Mouse (Mus musculus): ENCODE measurements around the gene Mmab. TPM values are rescaled to one million over a fixed set of nuclear protein-coding genes. Genes with fewer than 3 reads are reported as not detected.

Gene Mmab
- total RNA-seq (2014; rRNA removed; ENCODE audit: low replicate concordance) (14.0 and 19.7 TPM in 2 replicates), polyA plus RNA-seq (2015; fragmentation: Nextera tagmentation; extraction: Ambion mirVana) (17.0 and 18.3 TPM in 2 replicates)

DNA sequence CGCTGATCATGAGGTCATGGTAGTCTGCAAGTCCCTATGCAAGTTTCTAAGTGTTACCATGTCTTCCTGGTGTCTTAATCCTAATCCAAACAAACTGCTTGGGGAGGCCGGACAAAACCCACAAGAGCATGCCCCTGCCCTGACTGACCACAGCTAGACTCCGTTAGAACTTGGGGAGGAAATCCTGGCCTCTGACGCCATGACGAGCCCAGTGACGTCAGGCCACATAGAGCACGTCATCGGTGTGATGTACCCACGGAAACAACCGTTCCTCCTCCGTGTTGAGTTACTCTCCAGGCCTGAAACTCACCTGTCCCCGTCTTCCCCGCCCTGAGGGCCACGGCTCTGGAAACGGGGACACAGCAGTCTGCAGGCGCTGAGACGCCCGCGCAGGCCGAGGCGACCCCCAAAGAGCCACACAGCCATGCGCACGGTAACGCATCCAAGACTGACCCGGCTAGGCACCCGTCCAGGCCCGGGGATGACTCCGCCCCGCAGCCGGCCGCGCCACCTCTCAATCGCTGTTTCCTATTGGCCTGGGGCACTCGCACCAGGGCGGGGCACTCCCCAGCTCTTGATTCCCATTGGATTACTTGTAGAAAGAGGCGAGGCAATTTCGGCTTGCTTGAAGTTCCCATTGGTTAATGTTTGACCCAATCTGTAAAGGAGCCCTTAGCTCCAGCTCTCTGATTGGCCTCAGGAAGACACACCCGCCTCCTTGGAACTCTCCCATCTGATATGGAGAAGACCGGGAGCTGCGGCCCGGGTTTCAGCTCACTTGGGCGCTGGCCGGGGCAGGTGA lies at the start of gene Mmab, which contains the start of gene Mvk:
Gene Mmab (minus strand): TSS at position 495 of the 802 bp plus-strand sequence.
Gene Mvk (plus strand): TSS at position 704 of the 802 bp plus-strand sequence.
- Histone ChIP-seq H3K4me1 (ENCODE audit: control insufficient read depth, insufficient read depth) (peaks cover 7% of the 10 kb centered on the region), H3K4me2 (ENCODE audit: low read depth, low read length) (peak within 1 kb of the TSS; percentile 75), H3K36me3 (replicated peaks; ENCODE audit: control insufficient read depth, insufficient read depth, low read length) (peaks cover 12% of the 10 kb centered on the region), H3K9ac (replicated peaks; ENCODE audit: low read depth, low read length) (peak within 1 kb of the TSS; percentile 42; the same call in 1 of the 2 replicates), H3K27me3 (ENCODE audit: control insufficient read depth, insufficient read depth, low read length) (no peaks in the 10 kb centered on the region), H3K9me3 (replicated peaks; ENCODE audit: control insufficient read depth, low read length) (no peaks in the 10 kb centered on the region), H3K27ac (ENCODE audit: low read depth) (peak within 1 kb of the TSS; percentile 49), H3K4me3 (ENCODE audit: low read depth, low read length) (peak within 1 kb of the TSS; percentile 66)
- no peak for TF ChIP-seq CTCF (IDR thresholded peaks at IDR 0.05; ENCODE audit: low read depth)
- peak; percentile 55; the same call in 1 of the 2 replicates for TF ChIP-seq EP300 (IDR thresholded peaks at IDR 0.05; ENCODE audit: low read depth)
- DNase-seq (ENCODE audit: low spot score) (peak; percentile 99), ATAC-seq (ENCODE audit: insufficient read depth, low read depth) (peak; percentile 99)
- WGBS = 2% methylated on average over 42 of the region's 43 CpGs

DNA sequence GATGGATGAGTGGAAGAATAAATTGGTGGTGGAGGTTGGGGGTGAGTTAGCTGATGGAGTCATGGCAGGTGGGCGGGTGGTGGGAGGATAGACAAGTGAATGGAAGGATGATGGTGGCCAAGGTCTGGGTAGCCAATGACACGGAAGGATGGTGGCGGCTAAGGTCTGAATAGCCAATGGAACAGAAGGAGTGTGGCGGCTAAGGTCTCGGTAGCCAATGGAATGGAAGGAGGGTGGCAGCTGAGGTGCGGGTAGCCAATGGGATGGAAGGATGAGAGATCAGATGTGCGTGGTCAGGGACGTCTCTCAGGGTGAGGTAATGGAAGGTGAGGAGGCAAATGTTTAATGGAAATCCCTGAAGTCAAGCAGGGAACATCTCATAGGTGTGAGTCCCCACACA lies 46.4 kb upstream of the Mmab start:
- H3K27me3 ChIP-seq (ENCODE audit: control insufficient read depth, insufficient read depth, low read length) = no peaks in the 10 kb centered on the region
- no peak for TF ChIP-seq CTCF (IDR thresholded peaks at IDR 0.05; ENCODE audit: low read depth)
- no peak for TF ChIP-seq EP300 (IDR thresholded peaks at IDR 0.05; ENCODE audit: low read depth)
- H3K36me3 ChIP-seq (replicated peaks; ENCODE audit: control insufficient read depth, insufficient read depth, low read length) = no peaks in the 10 kb centered on the region
- H3K4me2 ChIP-seq (ENCODE audit: low read depth, low read length) = no peak overlapping the region
- 86% methylated on average over 8 of the region's 8 CpGs for WGBS
- no peak overlapping the region for H3K27ac ChIP-seq (ENCODE audit: low read depth)
- no peaks in the 10 kb centered on the region for H3K9me3 ChIP-seq (replicated peaks; ENCODE audit: control insufficient read depth, low read length)
- no peak for ATAC-seq (ENCODE audit: insufficient read depth, low read depth)
- H3K4me1 ChIP-seq (ENCODE audit: control insufficient read depth, insufficient read depth) = no peaks in the 10 kb centered on the region
- H3K4me3 ChIP-seq (ENCODE audit: low read depth, low read length) = no peak overlapping the region
- no peak overlapping the region for H3K9ac ChIP-seq (replicated peaks; ENCODE audit: low read depth, low read length)
- no peak for DNase-seq (ENCODE audit: low spot score)

GRCm38 (mm10) chr5:114489570-114489969 lies 45.7 kb upstream of the Mmab start:
- no peaks in the 10 kb centered on the region for H3K27me3 ChIP-seq (ENCODE audit: control insufficient read depth, insufficient read depth, low read length)
- H3K9me3 ChIP-seq (replicated peaks; ENCODE audit: control insufficient read depth, low read length) = no peaks in the 10 kb centered on the region
- H3K4me3 ChIP-seq (ENCODE audit: low read depth, low read length) = no peak overlapping the region
- H3K4me1 ChIP-seq (ENCODE audit: control insufficient read depth, insufficient read depth) = no peaks in the 10 kb centered on the region
- no peak for DNase-seq (ENCODE audit: low spot score)
- H3K36me3 ChIP-seq (replicated peaks; ENCODE audit: control insufficient read depth, insufficient read depth, low read length) = no peaks in the 10 kb centered on the region
- WGBS = 83% methylated on average over 6 of the region's 6 CpGs
- H3K4me2 ChIP-seq (ENCODE audit: low read depth, low read length) = no peak overlapping the region
- no peak for ATAC-seq (ENCODE audit: insufficient read depth, low read depth)
- no peak overlapping the region for H3K27ac ChIP-seq (ENCODE audit: low read depth)
- H3K9ac ChIP-seq (replicated peaks; ENCODE audit: low read depth, low read length) = no peak overlapping the region
- TF ChIP-seq CTCF (IDR thresholded peaks at IDR 0.05; ENCODE audit: low read depth) = no peak
- no peak for TF ChIP-seq EP300 (IDR thresholded peaks at IDR 0.05; ENCODE audit: low read depth)

- Histone ChIP-seq H3K27me3 (ENCODE audit: control insufficient read depth, insufficient read depth, low read length) (no peaks in the 10 kb centered on the region), H3K36me3 (replicated peaks; ENCODE audit: control insufficient read depth, insufficient read depth, low read length) (no peaks in the 10 kb centered on the region), H3K4me3 (ENCODE audit: low read depth, low read length) (no peak overlapping the region), H3K9ac (replicated peaks; ENCODE audit: low read depth, low read length) (no peak overlapping the region), H3K4me1 (ENCODE audit: control insufficient read depth, insufficient read depth) (no peaks in the 10 kb centered on the region), H3K27ac (ENCODE audit: low read depth) (no peak overlapping the region), H3K4me2 (ENCODE audit: low read depth, low read length) (no peak overlapping the region), H3K9me3 (replicated peaks; ENCODE audit: control insufficient read depth, low read length) (no peaks in the 10 kb centered on the region)
- no peak for TF ChIP-seq EP300 (IDR thresholded peaks at IDR 0.05; ENCODE audit: low read depth)
- TF ChIP-seq CTCF (IDR thresholded peaks at IDR 0.05; ENCODE audit: low read depth) = no peak
- DNase-seq (ENCODE audit: low spot score) = no peak
- 70% methylated on average over 14 of the region's 14 CpGs for WGBS
- ATAC-seq (ENCODE audit: insufficient read depth, low read depth) = no peak
These were observed 41.8 kb upstream of the Mmab start for GRCm38 (mm10) chr5:114485685-114486084.

GRCm38 (mm10) chr5:114482587-114483011 lies 38.7 kb upstream of the Mmab start:
- DNase-seq (ENCODE audit: low spot score) (no peak), ATAC-seq (ENCODE audit: insufficient read depth, low read depth) (no peak)
- Histone ChIP-seq H3K27me3 (ENCODE audit: control insufficient read depth, insufficient read depth, low read length) (no peaks in the 10 kb centered on the region), H3K4me3 (ENCODE audit: low read depth, low read length) (no peak overlapping the region), H3K9me3 (replicated peaks; ENCODE audit: control insufficient read depth, low read length) (no peaks in the 10 kb centered on the region), H3K36me3 (replicated peaks; ENCODE audit: control insufficient read depth, insufficient read depth, low read length) (no peaks in the 10 kb centered on the region), H3K4me2 (ENCODE audit: low read depth, low read length) (no peak overlapping the region), H3K4me1 (ENCODE audit: control insufficient read depth, insufficient read depth) (no peaks in the 10 kb centered on the region), H3K27ac (ENCODE audit: low read depth) (no peak overlapping the region), H3K9ac (replicated peaks; ENCODE audit: low read depth, low read length) (no peak overlapping the region)
- WGBS = 26% methylated on average over 14 of the region's 14 CpGs
- TF ChIP-seq CTCF (IDR thresholded peaks at IDR 0.05; ENCODE audit: low read depth) (no peak), EP300 (IDR thresholded peaks at IDR 0.05; ENCODE audit: low read depth) (no peak)

Measured in heart, postnatal 0 days (tissue).